Mouse (Mus musculus): ENCODE data around the gene Mief1. TPM values are rescaled to one million over a fixed set of nuclear protein-coding genes. Genes with fewer than 3 reads are reported as not detected.

Mief1 gene
- polyA plus RNA-seq (2014; fragmentation: Illumina TruSeq; extraction: RNeasy Lipid Tissue Mini Kit (QIAGEN cat#74804); ENCODE audit: low read depth, low replicate concordance) = 16.2 TPM

GRCm38 (mm10) chr15:80233733-80234509 is at the start of gene Mief1:
Mief1 (plus strand) TSS chr15:80234018.

GRCm38 (mm10) chr15:80235535-80235934 is 1.7 kb downstream of the Mief1 start, which contains the start of gene AC140267.1:
AC140267.1 (plus strand) TSS chr15:80235835.

GRCm38 (mm10) chr15:80254847-80255645 is 21.2 kb downstream of the Mief1 start, which contains the start of gene Atf4:
Atf4 (plus strand) TSS chr15:80255184.

GRCm38 (mm10) chr15:80263610-80264575 is 30.1 kb downstream of the Mief1 start, which contains the start of gene Rps19bp1:
Rps19bp1 (minus strand) TSS chr15:80264315.

GRCm38 (mm10) chr15:80286851-80287415 is 53.1 kb downstream of the Mief1 start, which contains the start of gene Cacna1i:
Cacna1i (plus strand) TSS chr15:80287238.

Other genes with a start within 250 kb of the Mief1 start
- gene Pdgfb, start 219.0 kb upstream of the Mief1 start, polyA plus RNA-seq (2014; fragmentation: Illumina TruSeq; extraction: RNeasy Lipid Tissue Mini Kit (QIAGEN cat#74804); ENCODE audit: low read depth, low replicate concordance) = 0.97 TPM
- gene Syngr1, start 142.7 kb upstream of the Mief1 start, polyA plus RNA-seq (2014; fragmentation: Illumina TruSeq; extraction: RNeasy Lipid Tissue Mini Kit (QIAGEN cat#74804); ENCODE audit: low read depth, low replicate concordance) = 1.6 TPM
- gene Rpl3, start 142.2 kb upstream of the Mief1 start, polyA plus RNA-seq (2014; fragmentation: Illumina TruSeq; extraction: RNeasy Lipid Tissue Mini Kit (QIAGEN cat#74804); ENCODE audit: low read depth, low replicate concordance) = 134 TPM
- gene Tab1, start 100.9 kb upstream of the Mief1 start, polyA plus RNA-seq (2014; fragmentation: Illumina TruSeq; extraction: RNeasy Lipid Tissue Mini Kit (QIAGEN cat#74804); ENCODE audit: low read depth, low replicate concordance) = 0.24 TPM
- gene Mgat3, start 60.3 kb upstream of the Mief1 start, polyA plus RNA-seq (2014; fragmentation: Illumina TruSeq; extraction: RNeasy Lipid Tissue Mini Kit (QIAGEN cat#74804); ENCODE audit: low read depth, low replicate concordance) = 32.2 TPM
- gene AC140267.1, start 1.8 kb downstream of the Mief1 start, polyA plus RNA-seq (2014; fragmentation: Illumina TruSeq; extraction: RNeasy Lipid Tissue Mini Kit (QIAGEN cat#74804); ENCODE audit: low read depth, low replicate concordance) = not detected
- gene Atf4, start 21.2 kb downstream of the Mief1 start, polyA plus RNA-seq (2014; fragmentation: Illumina TruSeq; extraction: RNeasy Lipid Tissue Mini Kit (QIAGEN cat#74804); ENCODE audit: low read depth, low replicate concordance) = 47.9 TPM
- 4.4 TPM for gene Rps19bp1, start 30.3 kb downstream of the Mief1 start, polyA plus RNA-seq (2014; fragmentation: Illumina TruSeq; extraction: RNeasy Lipid Tissue Mini Kit (QIAGEN cat#74804); ENCODE audit: low read depth, low replicate concordance)
- gene Cacna1i, start 53.2 kb downstream of the Mief1 start, polyA plus RNA-seq (2014; fragmentation: Illumina TruSeq; extraction: RNeasy Lipid Tissue Mini Kit (QIAGEN cat#74804); ENCODE audit: low read depth, low replicate concordance) = not detected